Mouse (Mus musculus): ENCODE measurements around the gene Slc35f4. TPM values are rescaled to one million over a fixed set of nuclear protein-coding genes. Genes with fewer than 3 reads are reported as not detected.

Gene Slc35f4
- not detected in 2 replicates for polyA plus RNA-seq (2012; ENCODE audit: insufficient read depth, low replicate concordance)

- Histone ChIP-seq H3K9me3 (peaks cover 6% of the 10 kb centered on the region), H3K36me3 (replicated peaks; ENCODE audit: low read length) (no peaks in the 10 kb centered on the region), H3K27me3 (replicated peaks) (peaks cover 7% of the 10 kb centered on the region), H3K4me3 (replicated peaks) (no peak within 1 kb of the TSS), H3K4me1 (no peaks in the 10 kb centered on the region)
- TF ChIP-seq GATA1 (IDR thresholded peaks at IDR 0.05; ENCODE audit: borderline replicate concordance, low read length) = no peak
- no peak for TF ChIP-seq FLI1 (IDR thresholded peaks at IDR 0.05; ENCODE audit: low read length)
These were observed at the start of gene Slc35f4 for GRCm38 (mm10) chr14:49525931-49526291. TSS of gene Slc35f4 (minus strand) at chr14:49526046.

DNA sequence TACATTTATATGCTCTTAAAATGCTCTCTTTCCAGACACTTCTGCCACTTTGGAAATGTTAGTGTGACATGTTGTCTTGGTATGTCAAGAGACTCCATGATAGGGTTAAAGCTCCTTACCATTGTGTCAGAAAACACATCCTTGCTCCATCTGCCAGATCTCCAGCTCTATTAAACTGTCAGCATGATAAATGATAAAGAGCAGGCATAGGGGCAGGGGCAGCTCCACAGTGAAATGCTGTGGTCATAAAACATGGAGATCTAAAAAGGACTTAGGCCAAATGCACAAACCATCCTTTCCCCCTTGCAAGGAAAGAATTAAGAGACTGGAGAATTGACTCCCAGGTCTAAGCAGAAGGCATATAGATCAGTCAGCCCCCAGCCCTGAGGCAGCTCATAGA, 42.5 kb upstream of the Slc35f4 start:
- no peak for TF ChIP-seq FLI1 (IDR thresholded peaks at IDR 0.05; ENCODE audit: low read length)
- no peak for TF ChIP-seq GATA1 (IDR thresholded peaks at IDR 0.05; ENCODE audit: borderline replicate concordance, low read length)
- Histone ChIP-seq H3K4me1 (no peaks in the 10 kb centered on the region), H3K27me3 (replicated peaks) (no peaks in the 10 kb centered on the region), H3K9me3 (no peaks in the 10 kb centered on the region), H3K4me3 (replicated peaks) (no peak overlapping the region), H3K36me3 (replicated peaks; ENCODE audit: low read length) (no peaks in the 10 kb centered on the region)

DNA sequence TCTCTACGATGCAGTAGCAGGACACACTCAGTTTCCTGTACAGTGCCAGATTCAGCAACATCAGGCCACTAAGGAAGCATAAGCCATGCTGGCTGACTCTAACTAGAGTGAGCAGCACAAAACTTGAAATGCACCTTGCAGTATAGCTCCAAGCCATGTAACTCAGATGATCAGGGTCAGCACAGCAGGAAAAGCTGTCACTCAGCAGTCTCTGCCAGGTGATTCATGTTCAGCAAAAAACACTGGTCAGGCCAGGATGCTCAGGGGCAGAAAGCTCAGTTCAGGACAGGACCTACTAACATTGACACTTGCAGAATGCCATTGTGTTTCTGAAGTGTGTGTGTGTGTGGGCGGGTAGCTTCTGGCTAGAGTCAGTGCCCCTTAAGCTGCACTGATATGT, 34.9 kb upstream of the Slc35f4 start:
- Histone ChIP-seq H3K9me3 (peaks cover 3% of the 10 kb centered on the region; the same call in 1 of the 2 replicates), H3K4me3 (replicated peaks) (no peak overlapping the region), H3K36me3 (replicated peaks; ENCODE audit: low read length) (no peaks in the 10 kb centered on the region), H3K4me1 (no peaks in the 10 kb centered on the region), H3K27me3 (replicated peaks) (no peaks in the 10 kb centered on the region)
- TF ChIP-seq GATA1 (IDR thresholded peaks at IDR 0.05; ENCODE audit: borderline replicate concordance, low read length) (no peak), FLI1 (IDR thresholded peaks at IDR 0.05; ENCODE audit: low read length) (no peak)

DNA sequence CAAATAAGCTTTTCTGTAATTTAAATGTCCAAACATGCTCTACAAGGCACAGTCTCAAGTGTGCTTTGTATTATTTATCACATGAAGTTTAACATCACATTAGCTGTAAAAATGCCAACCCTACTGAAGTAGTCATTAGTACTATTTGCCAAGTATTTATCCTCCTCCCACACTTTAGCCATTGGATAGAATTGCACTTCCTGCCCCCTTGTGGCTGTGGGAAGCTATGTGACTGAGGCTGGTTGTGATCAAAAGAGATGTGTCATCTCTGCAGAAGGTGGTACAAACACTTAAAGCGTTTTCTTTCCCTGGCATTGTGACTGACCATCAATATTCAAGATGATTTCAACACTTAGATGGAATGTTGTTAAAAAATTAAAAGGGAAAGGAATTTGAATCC, 14.3 kb upstream of the Slc35f4 start:
- Histone ChIP-seq H3K4me1 (no peaks in the 10 kb centered on the region), H3K27me3 (replicated peaks) (no peaks in the 10 kb centered on the region), H3K36me3 (replicated peaks; ENCODE audit: low read length) (no peaks in the 10 kb centered on the region), H3K9me3 (no peaks in the 10 kb centered on the region), H3K4me3 (replicated peaks) (no peak overlapping the region)
- TF ChIP-seq FLI1 (IDR thresholded peaks at IDR 0.05; ENCODE audit: low read length) (no peak), GATA1 (IDR thresholded peaks at IDR 0.05; ENCODE audit: borderline replicate concordance, low read length) (no peak)

DNA sequence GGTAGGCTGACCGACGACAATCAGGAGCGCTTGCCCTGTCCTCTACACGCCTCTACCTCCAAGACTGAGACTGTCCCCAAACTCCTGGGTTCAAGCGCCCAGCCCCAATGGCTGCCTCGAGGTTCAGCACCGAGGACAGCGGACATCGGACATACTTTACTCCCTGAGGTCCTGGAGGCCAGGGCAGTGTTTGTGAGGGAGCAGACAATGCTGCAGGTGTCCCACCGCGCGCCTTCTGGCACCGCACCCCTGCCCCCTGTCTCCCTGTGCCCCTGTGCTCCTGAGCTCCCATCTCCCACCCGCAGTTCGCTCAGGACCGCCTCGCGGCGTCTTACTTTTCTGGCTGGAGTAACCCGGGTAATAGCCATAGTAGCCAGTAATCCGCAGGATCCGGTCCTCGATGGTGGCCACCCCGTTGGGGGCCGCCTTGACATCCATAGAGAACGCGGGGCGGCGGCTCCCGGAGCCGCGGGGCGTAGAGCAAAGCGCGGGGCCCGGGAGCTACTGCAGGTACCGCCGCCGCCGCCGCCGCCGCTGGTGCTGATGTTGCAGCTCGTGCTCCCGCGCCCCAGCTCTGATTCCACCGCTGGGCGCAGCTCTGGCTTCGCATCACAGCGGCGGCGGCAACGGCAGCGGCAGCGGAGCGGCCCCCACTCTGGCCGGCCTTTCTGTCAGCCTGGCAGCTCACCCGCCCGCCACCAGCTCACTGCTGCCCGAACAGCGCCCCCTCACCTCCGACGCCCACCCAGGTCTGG, 493 bp downstream of the Slc35f4 start:
- H3K36me3 ChIP-seq (replicated peaks; ENCODE audit: low read length) = no peaks in the 10 kb centered on the region
- no peak for TF ChIP-seq GATA1 (IDR thresholded peaks at IDR 0.05; ENCODE audit: borderline replicate concordance, low read length)
- no peak for TF ChIP-seq FLI1 (IDR thresholded peaks at IDR 0.05; ENCODE audit: low read length)
- no peak overlapping the region for H3K4me3 ChIP-seq (replicated peaks)
- H3K4me1 ChIP-seq = no peaks in the 10 kb centered on the region
- peaks cover 6% of the 10 kb centered on the region for H3K9me3 ChIP-seq
- peaks cover 7% of the 10 kb centered on the region for H3K27me3 ChIP-seq (replicated peaks)

DNA sequence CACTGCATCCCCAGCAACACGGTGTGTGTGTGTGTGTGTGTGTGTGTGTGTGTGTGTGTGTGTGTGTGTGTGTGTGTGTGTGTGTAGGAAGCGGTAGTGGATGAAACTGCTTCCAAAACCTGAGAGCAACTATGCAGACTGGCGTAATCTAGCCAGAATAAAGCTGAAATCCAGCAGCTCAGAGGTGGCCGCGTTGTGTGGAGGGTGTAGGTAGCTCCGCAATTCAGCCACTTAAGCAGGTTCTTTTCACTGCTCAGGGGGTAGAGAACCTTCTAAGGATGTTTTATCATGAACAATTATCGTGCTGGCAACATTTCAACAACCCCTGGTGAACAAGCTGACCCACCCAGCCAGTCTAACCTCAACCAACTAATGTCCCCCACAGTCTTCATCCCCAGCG, 1.2 kb downstream of the Slc35f4 start:
- peaks cover 7% of the 10 kb centered on the region for H3K27me3 ChIP-seq (replicated peaks)
- no peaks in the 10 kb centered on the region for H3K4me1 ChIP-seq
- H3K4me3 ChIP-seq (replicated peaks) = no peak overlapping the region
- peaks cover 6% of the 10 kb centered on the region for H3K9me3 ChIP-seq
- no peaks in the 10 kb centered on the region for H3K36me3 ChIP-seq (replicated peaks; ENCODE audit: low read length)
- TF ChIP-seq GATA1 (IDR thresholded peaks at IDR 0.05; ENCODE audit: borderline replicate concordance, low read length) = no peak
- TF ChIP-seq FLI1 (IDR thresholded peaks at IDR 0.05; ENCODE audit: low read length) = no peak

GRCm38 (mm10) chr14:49515096-49515665, 10.7 kb downstream of the Slc35f4 start:
- no peak overlapping the region for H3K4me3 ChIP-seq (replicated peaks)
- no peak for TF ChIP-seq GATA1 (IDR thresholded peaks at IDR 0.05; ENCODE audit: borderline replicate concordance, low read length)
- TF ChIP-seq FLI1 (IDR thresholded peaks at IDR 0.05; ENCODE audit: low read length) = no peak
- H3K9me3 ChIP-seq = 0 out of 2 replicates have a peak, but pooled peaks cover 4% of the 10 kb centered on the region
- no peaks in the 10 kb centered on the region for H3K27me3 ChIP-seq (replicated peaks)
- no peaks in the 10 kb centered on the region for H3K36me3 ChIP-seq (replicated peaks; ENCODE audit: low read length)
- H3K4me1 ChIP-seq = no peaks in the 10 kb centered on the region

DNA sequence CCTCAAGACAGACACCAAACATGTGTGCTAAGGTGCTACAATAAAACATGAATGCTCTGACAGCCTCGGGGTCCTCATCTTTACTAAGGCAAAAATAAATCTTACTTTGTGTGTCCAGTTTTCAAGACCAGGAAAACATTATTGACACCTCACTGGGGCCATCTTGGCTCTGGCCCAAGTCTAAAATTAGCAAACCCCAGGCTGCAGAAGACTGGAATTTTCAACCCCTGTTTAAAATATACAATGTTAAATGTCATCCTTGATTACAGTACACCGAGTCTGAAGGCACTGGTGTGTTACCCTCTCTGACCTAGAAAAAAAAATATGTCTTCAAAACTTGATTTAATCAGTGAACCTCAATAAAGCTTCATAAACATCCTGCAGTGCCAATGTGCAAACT, 11.7 kb downstream of the Slc35f4 start:
- no peaks in the 10 kb centered on the region for H3K27me3 ChIP-seq (replicated peaks)
- TF ChIP-seq FLI1 (IDR thresholded peaks at IDR 0.05; ENCODE audit: low read length) (no peak), GATA1 (IDR thresholded peaks at IDR 0.05; ENCODE audit: borderline replicate concordance, low read length) (no peak)
- no peak overlapping the region for H3K4me3 ChIP-seq (replicated peaks)
- H3K9me3 ChIP-seq = 0 out of 2 replicates have a peak, but pooled peaks cover 4% of the 10 kb centered on the region
- no peaks in the 10 kb centered on the region for H3K36me3 ChIP-seq (replicated peaks; ENCODE audit: low read length)
- no peaks in the 10 kb centered on the region for H3K4me1 ChIP-seq

- TF ChIP-seq FLI1 (IDR thresholded peaks at IDR 0.05; ENCODE audit: low read length) (no peak), GATA1 (IDR thresholded peaks at IDR 0.05; ENCODE audit: borderline replicate concordance, low read length) (no peak)
- H3K4me3 ChIP-seq (replicated peaks) = no peak overlapping the region
- H3K4me1 ChIP-seq = no peaks in the 10 kb centered on the region
- no peaks in the 10 kb centered on the region for H3K36me3 ChIP-seq (replicated peaks; ENCODE audit: low read length)
- H3K9me3 ChIP-seq = no peaks in the 10 kb centered on the region
- H3K27me3 ChIP-seq (replicated peaks) = no peaks in the 10 kb centered on the region
These were observed 30.7 kb downstream of the Slc35f4 start for GRCm38 (mm10) chr14:49495192-49495591.

DNA sequence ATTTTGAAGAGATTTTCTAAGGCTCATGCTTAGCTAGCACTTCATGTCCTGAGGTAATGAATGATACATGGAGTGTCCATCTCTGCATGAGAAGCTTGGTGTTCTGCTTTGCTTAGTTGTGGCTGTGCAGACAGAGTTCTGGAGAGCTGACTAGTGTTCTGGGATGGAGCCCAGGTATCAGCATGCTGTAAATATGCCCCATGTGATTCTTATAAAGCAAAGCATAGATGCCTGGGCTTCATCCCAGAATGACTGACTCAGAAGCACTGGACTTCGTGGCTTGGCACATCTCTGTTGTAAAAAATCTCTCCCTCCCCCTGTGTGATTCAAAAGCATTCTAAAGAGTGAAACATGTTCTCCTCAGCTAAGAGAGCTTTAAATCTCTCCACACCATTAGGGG, 32.1 kb downstream of the Slc35f4 start:
- no peak overlapping the region for H3K4me3 ChIP-seq (replicated peaks)
- H3K4me1 ChIP-seq = no peaks in the 10 kb centered on the region
- H3K36me3 ChIP-seq (replicated peaks; ENCODE audit: low read length) = no peaks in the 10 kb centered on the region
- TF ChIP-seq FLI1 (IDR thresholded peaks at IDR 0.05; ENCODE audit: low read length) = no peak
- no peak for TF ChIP-seq GATA1 (IDR thresholded peaks at IDR 0.05; ENCODE audit: borderline replicate concordance, low read length)
- 0 out of 2 replicates have a peak, but pooled peaks cover 6% of the 10 kb centered on the region for H3K9me3 ChIP-seq
- no peaks in the 10 kb centered on the region for H3K27me3 ChIP-seq (replicated peaks)
